Comparison of ENCODE assay signal across 27 mouse cellular contexts in genomic region chr17:66571860-66572676, GRCm38 (mm10). TPM values are rescaled to one million over a fixed set of nuclear protein-coding genes. Genes with fewer than 3 reads are reported as not detected.
A peak's percentile ranks its signal among the peaks of the same experiment; 100 is the strongest.
DNase-seq lines count a peak whose midpoint lies in the region; ATAC-seq and TF ChIP-seq lines count a peak whose summit lies in the region.
"Had no signal": no experiment of that assay in that cellular context is flagged by ENCODE, and none has a peak within 500 bp of the region (broad histone marks: within the 10 kb centered on the region; RNA-seq: fewer than 3 reads in every experiment).

No protein-coding gene starts in this region.

- TF ChIP-seq POLR2A in brain, embryonic 14.5 days (IDR thresholded peaks at IDR 0.05; ENCODE audit: borderline replicate concordance, extremely low read depth, insufficient read depth, insufficient read length, poor library complexity, severe bottlenecking): no peak

- peak overlapping the region; percentile 18; the same call in 1 of the 2 replicates for H3K27ac ChIP-seq in heart, embryonic 16.5 days (ENCODE audit: low read length)
- no peak overlapping the region for H3K27ac ChIP-seq in lung, postnatal 0 days (ENCODE audit: low read length)
- H3K27ac ChIP-seq: hindbrain, postnatal 0 days; limb, embryonic 13.5 days; liver, embryonic 14.5 days had no signal

- H3K36me3 ChIP-seq in heart, embryonic 16.5 days (ENCODE audit: control insufficient read depth, insufficient read depth): no peaks in the 10 kb centered on the region
- no peaks in the 10 kb centered on the region for H3K36me3 ChIP-seq in lung, postnatal 0 days (ENCODE audit: insufficient read depth, low read length)
- H3K36me3 ChIP-seq: heart, embryonic 12.5 days; limb, embryonic 13.5 days had no signal

- H3K27me3 ChIP-seq in heart, embryonic 16.5 days (ENCODE audit: control insufficient read depth, insufficient read depth, low read length): no peaks in the 10 kb centered on the region
- no peaks in the 10 kb centered on the region for H3K27me3 ChIP-seq in lung, postnatal 0 days (replicated peaks; ENCODE audit: insufficient read depth, low read length)
- H3K27me3 ChIP-seq: heart, embryonic 12.5 days had no signal

- WGBS in heart, embryonic 16.5 days: 65% methylated on average over 11 of the region's 11 CpGs
- WGBS in lung, postnatal 0 days: 50% methylated on average over 11 of the region's 11 CpGs

- no peak for ATAC-seq in heart, embryonic 16.5 days (replicated peaks; ENCODE audit: extremely low read depth, insufficient read depth, low FRiP score)
- peak; percentile 54 for ATAC-seq in lung, postnatal 0 days
- no peak for ATAC-seq in megakaryocyte progenitor cell, adult 5-6 weeks (replicated peaks; ENCODE audit: poor library complexity)
- ATAC-seq: forebrain, postnatal 0 days; hindbrain, postnatal 0 days; intestine, embryonic 16.5 days had no signal

- TF ChIP-seq CTCF in lung, postnatal 0 days (IDR thresholded peaks at IDR 0.05): no peak
- TF ChIP-seq CTCF in brain, embryonic 14.5 days (IDR thresholded peaks at IDR 0.05; ENCODE audit: borderline replicate concordance, extremely low read depth, insufficient read depth, insufficient read length): no peak

- H3K9ac ChIP-seq in heart, embryonic 16.5 days (ENCODE audit: low read length): no peak overlapping the region
- H3K9ac ChIP-seq in lung, postnatal 0 days (replicated peaks; ENCODE audit: low read depth): no peak overlapping the region
- H3K9ac ChIP-seq: forebrain, postnatal 0 days; heart, embryonic 12.5 days; limb, embryonic 13.5 days; liver, embryonic 14.5 days had no signal

- H3K4me2 ChIP-seq in heart, embryonic 16.5 days (ENCODE audit: low read depth, low read length): no peak overlapping the region
- H3K4me2 ChIP-seq in lung, postnatal 0 days (replicated peaks; ENCODE audit: low read depth, low read length): no peak overlapping the region
- H3K4me2 ChIP-seq: heart, embryonic 12.5 days; limb, embryonic 13.5 days; midbrain, embryonic 11.5 days had no signal

- no peak for DNase-seq in heart, adult 18-20 months
- peak; percentile 63 for DNase-seq in lung, postnatal 0 days (ENCODE audit: low spot score)
- no peak for DNase-seq in lung, postnatal 14 days
- peak; percentile 25 for DNase-seq in brain, embryonic 14.5 days (ENCODE audit: low read depth)
- DNase-seq in retina, embryonic 14.5 days (ENCODE audit: low spot score): peak; percentile 61
- DNase-seq in left cerebral cortex, adult 11 months (ENCODE audit: low spot score): no peak
- DNase-seq: cerebellum, adult 9-10 months; forebrain, postnatal 0 days; kidney, postnatal 14 days; layer of hippocampus, postnatal 36 days; thymus, postnatal 14 days had no signal

- no peaks in the 10 kb centered on the region for H3K9me3 ChIP-seq in heart, embryonic 16.5 days (replicated peaks; ENCODE audit: control insufficient read depth, low read length)
- H3K9me3 ChIP-seq in lung, postnatal 0 days (ENCODE audit: low read length): no peaks in the 10 kb centered on the region
- H3K9me3 ChIP-seq: heart, embryonic 12.5 days; limb, embryonic 13.5 days had no signal

- H3K4me3 ChIP-seq in heart, embryonic 16.5 days (ENCODE audit: low read length): no peak overlapping the region
- no peak overlapping the region for H3K4me3 ChIP-seq in lung, postnatal 0 days (ENCODE audit: low read depth, low read length)
- H3K4me3 ChIP-seq: heart, embryonic 12.5 days; limb, embryonic 13.5 days had no signal

- no peaks in the 10 kb centered on the region for H3K4me1 ChIP-seq in heart, embryonic 16.5 days (ENCODE audit: control insufficient read depth, insufficient read depth, low read length)
- no peaks in the 10 kb centered on the region for H3K4me1 ChIP-seq in lung, postnatal 0 days (ENCODE audit: insufficient read depth, low read depth, low read length)
- H3K4me1 ChIP-seq: heart, embryonic 12.5 days; limb, embryonic 13.5 days had no signal

- no peak for TF ChIP-seq EP300 in lung, postnatal 0 days (IDR thresholded peaks at IDR 0.05)

RNA-seq across cellular contexts. Expression of gene Themis3, which starts 22.4 kb away (rescaled TPM):
- 0.05 TPM in 1 of 2 replicates, not detected in the other for polyA plus RNA-seq in heart, embryonic 16.5 days (2015; fragmentation: Nextera tagmentation; extraction: Ambion mirVana)
- total RNA-seq in heart, adult 18-20 months (2021): not detected
- 0.08 and 0.10 TPM in 2 replicates for polyA plus RNA-seq in lung, postnatal 0 days (2015; fragmentation: Nextera tagmentation; extraction: Ambion mirVana)
- not detected in 2 replicates for polyA plus RNA-seq in brain, embryonic 14.5 days (2012; rRNA removed)
- not detected in 2 replicates for total RNA-seq in megakaryocyte progenitor cell, adult 5-6 weeks (2015)
- total RNA-seq in megakaryocyte progenitor cell, adult 5-6 weeks (2017): not detected in 2 replicates
- total RNA-seq: adrenal gland, postnatal 14 days; forebrain, postnatal 0 days; heart, postnatal 14 days; layer of hippocampus, adult 18-20 months; layer of hippocampus, postnatal 36 days; monocyte, adult 5-6 weeks; neutrophil, adult 5-6 weeks had no signal
- polyA plus RNA-seq: C2C12; forebrain, embryonic 11.5 days; forebrain, postnatal 0 days; heart, embryonic 12.5 days; hindbrain, embryonic 11.5 days; hindbrain, postnatal 0 days; liver, embryonic 14.5 days; midbrain, embryonic 11.5 days had no signal

RNA-seq across cellular contexts. Expression of gene Rab12, which starts 52.5 kb away (rescaled TPM):
- polyA plus RNA-seq in heart, embryonic 16.5 days (2015; fragmentation: Nextera tagmentation; extraction: Ambion mirVana): 39.0 and 48.6 TPM in 2 replicates
- 100 to 1,000 TPM; 204 to 226 TPM for total RNA-seq in heart, adult 18-20 months (2021)
- polyA plus RNA-seq in lung, postnatal 0 days (2015; fragmentation: Nextera tagmentation; extraction: Ambion mirVana): 70.8 and 72.8 TPM in 2 replicates
- polyA plus RNA-seq in brain, embryonic 14.5 days (2012; rRNA removed): 98.7 and 107 TPM in 2 replicates
- 18.9 and 26.1 TPM in 2 replicates for total RNA-seq in megakaryocyte progenitor cell, adult 5-6 weeks (2015)
- 26.6 and 36.4 TPM in 2 replicates for total RNA-seq in megakaryocyte progenitor cell, adult 5-6 weeks (2017)

Comparison
In these comparisons a context has a peak if more than half of its experiments do, and no peak if none do; other contexts are left out.
1. DNase-seq: peak in lung, postnatal 0 days (single experiment), brain, embryonic 14.5 days (single experiment) and retina, embryonic 14.5 days (single experiment); none in heart, adult 18-20 months (0 of 2), lung, postnatal 14 days (single experiment) and left cerebral cortex, adult 11 months (single experiment).